Mouse (Mus musculus): Measurements from ENCODE around the gene Sfswap.

GRCm38 (mm10) chr5:129524751-129525150 lies 23.7 kb downstream of the Sfswap start:
- TF ChIP-seq CTCF (IDR thresholded peaks at IDR 0.05; ENCODE audit: low read depth, low read length) (no peak), GATA1 (IDR thresholded peaks at IDR 0.05; ENCODE audit: borderline replicate concordance, low read length) (no peak), TAL1 (conservative IDR thresholded peaks at IDR 0.05; ENCODE audit: low read depth, low read length) (no peak), GATA2 (IDR thresholded peaks at IDR 0.05; ENCODE audit: borderline replicate concordance, low read depth, low read length) (no peak), POLR2AphosphoS5 (IDR thresholded peaks at IDR 0.05; ENCODE audit: insufficient replicate concordance, low read depth, low read length) (no peak)
